Mouse (Mus musculus): ENCODE results near the gene Hibadh.
A peak's percentile ranks its signal among the peaks of the same experiment; 100 is the strongest.
"Not testable (repeated sequence)": the region's sequence is repeated elsewhere in the genome, so short reads cannot be mapped to it uniquely, and the experiment has no call there.

The Hibadh gene

DNA sequence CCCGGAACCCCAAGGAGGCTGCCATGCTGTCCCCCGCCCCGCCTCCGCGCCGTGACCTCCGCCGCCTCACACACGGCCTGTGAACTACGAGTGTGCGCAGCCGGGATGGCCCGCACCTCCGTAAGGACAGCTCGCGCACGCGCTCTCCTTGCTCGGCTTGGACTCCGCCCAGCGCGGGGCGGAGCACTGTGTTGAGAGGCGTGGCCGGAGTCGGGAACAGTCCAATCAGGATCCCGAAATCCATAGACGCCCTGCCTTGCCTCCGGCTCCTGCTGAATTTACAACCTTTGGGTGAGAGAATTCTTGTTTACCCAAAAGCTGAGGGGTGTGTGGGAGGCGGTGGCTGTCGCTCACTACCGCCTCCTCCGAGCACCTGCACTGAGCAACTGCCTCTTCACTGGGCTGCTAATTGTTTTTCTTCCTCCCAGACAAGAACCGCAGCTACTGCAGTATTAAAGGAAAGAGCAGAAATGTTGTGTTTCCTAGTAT, at the start of gene Hibadh:
Gene Hibadh (minus strand): TSS at position 166 of the 489 bp plus-strand sequence.
- TF ChIP-seq CTCF (conservative IDR thresholded peaks at IDR 0.05; ENCODE audit: low read length) (peak; percentile 20; the same call in 1 of the 2 replicates), POU5F1 (IDR thresholded peaks at IDR 0.05; ENCODE audit: borderline replicate concordance, low read length) (no peak)
- Histone ChIP-seq H3K27me3 (ENCODE audit: insufficient read depth, low read length) (no peaks in the 10 kb centered on the region), H3K9me3 (ENCODE audit: low read length) (no peaks in the 10 kb centered on the region), H3K36me3 (ENCODE audit: insufficient read depth, low read length) (peaks cover under 1% of the 10 kb centered on the region; the same call in 1 of the 2 replicates), H3K4me3 (replicated peaks; ENCODE audit: low read length) (peak within 1 kb of the TSS; percentile 89), H3K4me1 (replicated peaks; ENCODE audit: low read depth, low read length) (peaks cover 39% of the 10 kb centered on the region)

DNA sequence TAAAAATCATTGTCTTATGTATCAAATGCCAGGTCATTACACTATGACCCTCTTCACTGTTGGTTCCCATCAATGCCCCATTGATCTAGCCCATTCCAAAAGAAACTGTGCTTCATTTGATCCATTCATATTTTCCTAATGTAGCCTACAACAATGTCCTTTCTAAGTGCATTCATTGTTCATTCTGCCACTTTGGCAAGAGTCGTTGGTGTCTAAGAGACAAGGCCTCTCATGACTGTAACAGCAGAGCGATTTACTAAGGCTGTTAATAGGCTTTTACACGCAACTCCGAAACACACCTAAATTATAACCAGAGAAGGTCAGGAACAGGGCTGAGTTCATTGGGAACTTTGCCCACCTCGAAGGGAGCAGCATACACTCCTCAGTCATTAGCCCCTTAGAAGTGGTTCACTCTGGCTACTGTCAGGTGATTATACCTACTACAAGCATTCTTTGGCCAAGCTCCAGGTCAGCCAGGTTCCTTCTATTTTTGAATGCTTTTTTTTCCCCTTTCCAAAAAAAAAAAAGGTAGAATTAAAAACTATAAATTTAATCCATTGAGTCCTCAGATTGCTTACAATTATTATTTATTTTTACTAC, 46.8 kb upstream of the Hibadh start:
- Histone ChIP-seq H3K4me1 (replicated peaks; ENCODE audit: low read depth, low read length) (peaks cover 8% of the 10 kb centered on the region), H3K27me3 (ENCODE audit: insufficient read depth, low read length) (no peaks in the 10 kb centered on the region), H3K9me3 (ENCODE audit: low read length) (no peaks in the 10 kb centered on the region), H3K4me3 (replicated peaks; ENCODE audit: low read length) (no peak overlapping the region), H3K36me3 (ENCODE audit: insufficient read depth, low read length) (no peaks in the 10 kb centered on the region)
- TF ChIP-seq POU5F1 (IDR thresholded peaks at IDR 0.05; ENCODE audit: borderline replicate concordance, low read length): no peak
- no peak for TF ChIP-seq CTCF (conservative IDR thresholded peaks at IDR 0.05; ENCODE audit: low read length)
- TF ChIP-seq NANOG (IDR thresholded peaks at IDR 0.05; ENCODE audit: borderline replicate concordance, low read length): no peak

DNA sequence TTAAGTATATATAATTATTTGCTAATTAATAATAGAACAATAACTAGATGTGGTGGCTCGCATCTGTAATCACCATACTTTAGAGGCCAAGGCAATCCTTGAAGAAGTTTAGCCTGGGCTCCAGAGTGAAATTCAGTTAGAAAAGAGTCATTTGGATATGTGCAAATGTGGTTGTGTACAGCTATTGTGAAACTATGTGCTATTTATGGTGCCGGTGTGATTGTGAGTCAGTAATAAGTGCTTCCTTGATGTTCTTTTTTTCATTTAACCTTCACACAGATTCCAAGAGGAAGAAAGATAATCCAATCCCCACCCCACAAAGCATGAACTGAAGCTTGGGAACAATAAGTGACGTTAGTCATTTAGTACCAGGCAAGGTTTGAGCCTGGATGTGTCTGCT, 42.4 kb upstream of the Hibadh start:
- Histone ChIP-seq H3K4me3 (replicated peaks; ENCODE audit: low read length) (no peak overlapping the region), H3K4me1 (replicated peaks; ENCODE audit: low read depth, low read length) (peaks cover 26% of the 10 kb centered on the region), H3K9me3 (ENCODE audit: low read length) (no peaks in the 10 kb centered on the region), H3K27me3 (ENCODE audit: insufficient read depth, low read length) (no peaks in the 10 kb centered on the region), H3K36me3 (ENCODE audit: insufficient read depth, low read length) (no peaks in the 10 kb centered on the region)
- TF ChIP-seq CTCF (conservative IDR thresholded peaks at IDR 0.05; ENCODE audit: low read length): no peak
- TF ChIP-seq NANOG (IDR thresholded peaks at IDR 0.05; ENCODE audit: borderline replicate concordance, low read length): no peak
- no peak for TF ChIP-seq POU5F1 (IDR thresholded peaks at IDR 0.05; ENCODE audit: borderline replicate concordance, low read length)

DNA sequence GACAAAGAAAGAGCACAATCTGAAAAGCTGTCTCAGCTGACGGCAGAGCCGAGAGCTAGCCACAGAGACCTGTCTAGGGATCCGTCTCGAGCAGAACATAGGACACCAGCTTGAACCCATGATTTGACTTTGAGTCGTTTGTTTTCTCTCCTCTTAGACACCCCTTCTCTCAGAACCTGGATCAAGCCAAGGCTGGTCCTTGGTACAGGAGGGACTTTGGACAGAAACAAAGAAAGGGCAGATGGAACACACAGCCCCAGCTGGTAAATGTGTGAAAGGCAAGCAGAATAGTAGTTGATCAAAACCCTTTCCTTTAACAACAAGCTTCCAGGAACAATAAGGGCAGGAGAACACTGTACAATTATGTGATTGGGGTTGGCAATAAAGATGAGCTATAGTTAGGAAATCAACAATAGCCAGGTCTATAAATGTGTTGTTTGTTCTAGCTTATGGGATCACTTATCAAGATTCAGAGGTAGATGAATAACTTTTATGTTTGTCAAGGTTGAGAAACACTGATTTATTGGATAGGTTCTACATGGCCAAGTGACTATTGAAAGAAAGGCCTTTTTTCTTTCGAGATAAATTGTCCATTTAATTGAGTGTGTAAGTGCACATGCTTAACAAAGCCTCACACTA, 41.8 kb upstream of the Hibadh start:
- Histone ChIP-seq H3K27me3 (ENCODE audit: insufficient read depth, low read length) (no peaks in the 10 kb centered on the region), H3K9me3 (ENCODE audit: low read length) (no peaks in the 10 kb centered on the region), H3K4me3 (replicated peaks; ENCODE audit: low read length) (no peak overlapping the region), H3K4me1 (replicated peaks; ENCODE audit: low read depth, low read length) (peaks cover 26% of the 10 kb centered on the region), H3K36me3 (ENCODE audit: insufficient read depth, low read length) (no peaks in the 10 kb centered on the region)
- no peak for TF ChIP-seq POU5F1 (IDR thresholded peaks at IDR 0.05; ENCODE audit: borderline replicate concordance, low read length)
- no peak for TF ChIP-seq NANOG (IDR thresholded peaks at IDR 0.05; ENCODE audit: borderline replicate concordance, low read length)
- no peak for TF ChIP-seq CTCF (conservative IDR thresholded peaks at IDR 0.05; ENCODE audit: low read length)

DNA sequence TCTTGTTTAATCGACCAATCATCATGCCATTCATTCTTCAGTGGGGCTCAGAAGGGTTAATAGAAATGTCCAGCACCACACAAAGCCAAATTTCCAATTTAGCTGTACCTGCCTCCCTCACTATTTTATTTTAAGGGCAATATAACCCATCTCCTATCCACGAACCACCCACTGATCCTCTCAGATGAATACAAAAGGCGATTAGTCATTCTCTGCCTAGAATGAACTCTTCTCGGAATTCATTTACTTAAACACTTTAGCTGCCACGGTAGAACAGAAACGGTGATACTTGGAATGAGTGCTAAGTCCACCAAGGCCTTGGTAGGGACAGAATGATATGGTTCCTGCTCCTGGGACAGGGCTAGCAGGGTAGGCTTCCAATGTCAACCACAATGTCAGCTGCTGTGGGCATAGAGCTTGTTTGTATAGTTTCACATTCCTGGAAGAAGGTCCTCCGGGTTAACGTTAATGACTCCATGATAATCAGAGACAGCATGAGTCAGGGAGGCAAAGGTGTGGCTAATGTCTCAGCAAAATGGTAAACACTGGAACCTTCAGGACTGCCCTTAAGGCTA, 40.4 kb upstream of the Hibadh start:
- no peak for TF ChIP-seq CTCF (conservative IDR thresholded peaks at IDR 0.05; ENCODE audit: low read length)
- no peak for TF ChIP-seq NANOG (IDR thresholded peaks at IDR 0.05; ENCODE audit: borderline replicate concordance, low read length)
- no peak for TF ChIP-seq POU5F1 (IDR thresholded peaks at IDR 0.05; ENCODE audit: borderline replicate concordance, low read length)
- H3K36me3 ChIP-seq (ENCODE audit: insufficient read depth, low read length): no peaks in the 10 kb centered on the region
- peaks cover 25% of the 10 kb centered on the region for H3K4me1 ChIP-seq (replicated peaks; ENCODE audit: low read depth, low read length)
- H3K4me3 ChIP-seq (replicated peaks; ENCODE audit: low read length): no peak overlapping the region
- no peaks in the 10 kb centered on the region for H3K9me3 ChIP-seq (ENCODE audit: low read length)
- no peaks in the 10 kb centered on the region for H3K27me3 ChIP-seq (ENCODE audit: insufficient read depth, low read length)

DNA sequence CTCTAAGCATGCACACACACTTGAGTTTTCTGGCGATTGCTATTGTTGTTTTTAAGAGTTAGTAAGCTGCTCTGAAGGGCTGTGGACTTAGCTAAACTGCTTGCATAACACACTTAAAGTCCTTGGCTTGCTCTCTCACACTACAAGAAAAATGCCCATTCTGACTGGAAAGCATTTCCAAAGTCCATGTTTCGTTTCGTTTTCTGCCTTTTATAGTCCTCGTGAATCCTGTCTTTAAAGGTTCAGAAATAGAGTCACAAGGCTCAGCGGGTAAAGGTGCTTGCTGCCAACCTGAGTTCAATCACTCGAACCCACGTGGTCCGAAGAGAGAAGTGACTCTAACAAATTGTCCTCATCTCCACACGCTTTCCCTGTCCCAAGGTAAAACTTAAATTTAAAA, 39.4 kb upstream of the Hibadh start:
- peaks cover 30% of the 10 kb centered on the region for H3K4me1 ChIP-seq (replicated peaks; ENCODE audit: low read depth, low read length)
- no peak overlapping the region for H3K4me3 ChIP-seq (replicated peaks; ENCODE audit: low read length)
- TF ChIP-seq NANOG (IDR thresholded peaks at IDR 0.05; ENCODE audit: borderline replicate concordance, low read length) (no peak), CTCF (conservative IDR thresholded peaks at IDR 0.05; ENCODE audit: low read length) (no peak), POU5F1 (IDR thresholded peaks at IDR 0.05; ENCODE audit: borderline replicate concordance, low read length) (no peak)
- no peaks in the 10 kb centered on the region for H3K36me3 ChIP-seq (ENCODE audit: insufficient read depth, low read length)
- no peaks in the 10 kb centered on the region for H3K9me3 ChIP-seq (ENCODE audit: low read length)
- no peaks in the 10 kb centered on the region for H3K27me3 ChIP-seq (ENCODE audit: insufficient read depth, low read length)

DNA sequence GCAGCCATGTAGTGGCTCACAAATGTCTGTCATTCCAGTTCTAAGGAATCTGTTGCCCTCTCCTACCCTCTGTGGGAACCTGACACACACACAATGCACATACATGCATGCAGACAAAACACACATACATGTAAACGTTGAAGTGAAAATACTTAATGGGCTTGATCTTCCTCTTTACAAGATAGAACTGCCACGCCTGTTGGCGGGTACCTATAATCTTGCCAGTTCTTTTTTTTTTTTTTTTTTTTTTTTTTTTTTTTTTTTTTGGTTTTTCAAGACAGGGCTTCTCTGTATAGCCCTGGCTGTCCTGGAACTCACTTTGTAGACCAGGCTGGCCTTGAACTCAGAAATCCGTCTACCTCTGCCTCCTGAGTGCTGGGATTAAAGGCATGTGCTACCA, 37.3 kb upstream of the Hibadh start:
- not testable (repeated sequence) for H3K4me3 ChIP-seq (replicated peaks; ENCODE audit: low read length); H3K27me3 ChIP-seq (ENCODE audit: insufficient read depth, low read length); H3K9me3 ChIP-seq (ENCODE audit: low read length); H3K36me3 ChIP-seq (ENCODE audit: insufficient read depth, low read length)
- H3K4me1 ChIP-seq (replicated peaks; ENCODE audit: low read depth, low read length): peaks cover 36% of the 10 kb centered on the region

DNA sequence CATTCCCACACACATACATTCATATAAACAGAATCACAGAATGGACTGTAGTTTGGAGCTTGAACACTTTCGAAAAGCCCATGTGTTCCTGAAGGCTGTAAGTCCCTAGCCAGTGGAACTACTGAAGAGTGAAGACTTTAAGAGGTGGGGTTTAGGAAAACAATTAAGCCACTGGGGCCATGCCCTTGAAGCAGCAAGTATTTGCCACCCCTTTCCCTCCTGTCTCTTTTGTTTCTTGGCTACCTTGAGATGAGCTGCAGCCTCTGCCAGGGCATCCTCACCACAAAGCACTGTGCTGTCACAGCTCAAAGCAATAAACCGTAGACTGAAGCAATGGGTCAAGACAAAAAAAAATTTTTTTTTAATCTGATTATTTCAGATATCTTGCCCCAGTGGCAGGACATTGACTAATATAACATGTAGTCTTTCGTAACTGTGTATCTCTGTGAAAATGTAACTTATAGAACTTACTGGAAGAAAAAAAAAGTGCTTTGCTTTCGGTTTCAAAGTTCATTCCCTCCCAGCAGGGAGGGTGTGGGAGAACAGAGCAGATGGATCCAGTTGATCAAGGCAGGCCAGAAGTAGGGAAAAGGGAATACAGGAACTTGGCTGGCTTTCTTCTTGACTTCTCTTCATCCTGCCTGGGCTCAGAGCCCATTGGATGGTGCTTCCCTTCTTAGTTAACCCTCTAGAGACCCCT, 35.2 kb upstream of the Hibadh start:
- no peaks in the 10 kb centered on the region for H3K27me3 ChIP-seq (ENCODE audit: insufficient read depth, low read length)
- H3K4me1 ChIP-seq (replicated peaks; ENCODE audit: low read depth, low read length): peaks cover 20% of the 10 kb centered on the region
- TF ChIP-seq CTCF (conservative IDR thresholded peaks at IDR 0.05; ENCODE audit: low read length) (no peak), POU5F1 (IDR thresholded peaks at IDR 0.05; ENCODE audit: borderline replicate concordance, low read length) (no peak), NANOG (IDR thresholded peaks at IDR 0.05; ENCODE audit: borderline replicate concordance, low read length) (no peak)

More for the DNA sequence above, 35.2 kb upstream of the Hibadh start:
- Histone ChIP-seq H3K36me3 (ENCODE audit: insufficient read depth, low read length) (no peaks in the 10 kb centered on the region), H3K4me3 (replicated peaks; ENCODE audit: low read length) (no peak overlapping the region), H3K9me3 (ENCODE audit: low read length) (no peaks in the 10 kb centered on the region)

Data from E14TG2a.4 (cell line).